Mouse (Mus musculus): ENCODE measurements around the gene Fam3b. TPM values are rescaled to one million over a fixed set of nuclear protein-coding genes. Genes with fewer than 3 reads are reported as not detected.

Fam3b gene
- polyA plus RNA-seq, 1 experiment from 2014 or later = not detected

DNA sequence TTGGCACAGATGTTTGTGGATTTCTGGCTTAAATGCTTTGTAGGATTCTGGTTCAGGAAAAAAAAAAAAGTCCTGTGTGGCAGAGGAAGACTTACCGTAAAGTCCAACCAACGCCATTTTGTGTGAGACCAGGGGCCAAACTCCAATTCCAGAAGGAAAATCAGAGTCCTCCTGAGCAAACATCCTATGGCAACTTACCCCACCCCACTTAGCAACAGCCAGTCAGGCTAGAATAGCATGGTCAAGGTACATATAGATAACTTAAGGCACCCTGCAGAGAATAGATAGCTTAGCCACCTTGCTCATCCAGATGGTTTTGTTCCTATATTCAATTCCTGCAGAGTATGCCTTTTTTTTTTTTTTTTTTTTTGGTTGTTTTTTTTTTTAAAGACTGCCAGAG, 14.6 kb upstream of the Fam3b start:
- 89% methylated on average over 2 of the region's 2 CpGs for WGBS
- ATAC-seq (ENCODE audit: insufficient read depth, low FRiP score, low TSS enrichment) = no peak

DNA sequence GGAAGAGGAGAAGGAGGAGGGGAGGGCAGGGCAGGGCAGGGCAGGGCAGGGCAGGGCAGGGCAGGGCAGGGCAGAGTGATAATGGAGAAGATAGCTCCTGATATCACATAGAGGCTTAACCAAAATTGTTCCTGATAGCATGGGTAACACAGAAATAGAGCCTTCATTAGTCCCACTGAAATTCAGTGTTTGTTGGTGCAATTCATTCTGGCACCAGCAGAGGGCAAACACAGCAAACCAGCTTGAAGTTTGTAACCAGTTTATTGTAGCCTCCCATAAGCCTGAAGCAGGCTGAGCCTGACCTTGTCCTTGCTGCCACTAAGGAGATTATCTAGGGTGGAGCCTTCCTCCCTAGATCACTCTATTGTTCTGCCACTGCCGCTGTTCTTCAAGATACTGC, 8.4 kb upstream of the Fam3b start:
- no peak for ATAC-seq (ENCODE audit: insufficient read depth, low FRiP score, low TSS enrichment)
- H3K9me3 ChIP-seq (ENCODE audit: control insufficient read depth, low read length) = no peaks in the 10 kb centered on the region
- H3K36me3 ChIP-seq (ENCODE audit: control insufficient read depth, insufficient read depth, low read length) = no peaks in the 10 kb centered on the region
- no peaks in the 10 kb centered on the region for H3K4me1 ChIP-seq (ENCODE audit: control insufficient read depth, insufficient read depth, low read length)
- no peaks in the 10 kb centered on the region for H3K27me3 ChIP-seq (ENCODE audit: control insufficient read depth, insufficient read depth, low read length)
- no peak overlapping the region for H3K27ac ChIP-seq (ENCODE audit: low read depth, low read length)
- H3K9ac ChIP-seq (ENCODE audit: low read length) = no peak overlapping the region
- 14% methylated on average over 1 of the region's 1 CpGs for WGBS
- DNase-seq (ENCODE audit: low spot score) = peak; percentile 61
- no peak overlapping the region for H3K4me2 ChIP-seq (ENCODE audit: low read depth)
- H3K4me3 ChIP-seq (ENCODE audit: low read depth, low read length) = no peak overlapping the region

More for the DNA sequence above, 14.6 kb upstream of the Fam3b start:
- Histone ChIP-seq H3K27ac (ENCODE audit: low read depth, low read length) (no peak overlapping the region), H3K36me3 (ENCODE audit: control insufficient read depth, insufficient read depth, low read length) (no peaks in the 10 kb centered on the region), H3K9ac (ENCODE audit: low read length) (no peak overlapping the region), H3K27me3 (ENCODE audit: control insufficient read depth, insufficient read depth, low read length) (no peaks in the 10 kb centered on the region), H3K4me2 (ENCODE audit: low read depth) (no peak overlapping the region), H3K9me3 (ENCODE audit: control insufficient read depth, low read length) (no peaks in the 10 kb centered on the region), H3K4me3 (ENCODE audit: low read depth, low read length) (no peak overlapping the region), H3K4me1 (ENCODE audit: control insufficient read depth, insufficient read depth, low read length) (no peaks in the 10 kb centered on the region)
- DNase-seq (ENCODE audit: low spot score) = no peak

DNA sequence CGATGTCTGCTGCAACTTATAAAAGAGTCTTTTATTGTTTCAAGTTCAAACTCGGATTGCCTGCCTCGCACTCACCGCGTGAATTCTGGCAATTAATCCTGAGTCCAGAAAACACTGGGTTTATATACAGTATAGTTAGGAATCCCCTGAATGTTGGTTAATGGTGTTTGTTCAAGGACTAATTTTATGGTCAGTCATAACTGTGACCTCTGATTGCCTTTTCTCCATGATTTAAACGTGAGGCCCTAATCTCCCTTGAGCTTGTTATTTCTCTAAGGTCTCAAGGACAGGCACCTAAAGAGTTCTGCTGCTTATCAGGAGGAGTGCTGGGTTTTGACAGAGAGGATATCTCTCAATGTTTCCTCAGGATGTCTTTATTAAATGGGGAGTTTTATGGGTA, 7.4 kb upstream of the Fam3b start:
- Histone ChIP-seq H3K36me3 (ENCODE audit: control insufficient read depth, insufficient read depth, low read length) (no peaks in the 10 kb centered on the region), H3K27ac (ENCODE audit: low read depth, low read length) (no peak overlapping the region), H3K27me3 (ENCODE audit: control insufficient read depth, insufficient read depth, low read length) (no peaks in the 10 kb centered on the region), H3K9ac (ENCODE audit: low read length) (no peak overlapping the region), H3K4me3 (ENCODE audit: low read depth, low read length) (no peak overlapping the region), H3K9me3 (ENCODE audit: control insufficient read depth, low read length) (no peaks in the 10 kb centered on the region), H3K4me2 (ENCODE audit: low read depth) (no peak overlapping the region), H3K4me1 (ENCODE audit: control insufficient read depth, insufficient read depth, low read length) (no peaks in the 10 kb centered on the region)
- no peak for ATAC-seq (ENCODE audit: insufficient read depth, low FRiP score, low TSS enrichment)
- DNase-seq (ENCODE audit: low spot score) = no peak
- WGBS = 84% methylated on average over 6 of the region's 6 CpGs

DNA sequence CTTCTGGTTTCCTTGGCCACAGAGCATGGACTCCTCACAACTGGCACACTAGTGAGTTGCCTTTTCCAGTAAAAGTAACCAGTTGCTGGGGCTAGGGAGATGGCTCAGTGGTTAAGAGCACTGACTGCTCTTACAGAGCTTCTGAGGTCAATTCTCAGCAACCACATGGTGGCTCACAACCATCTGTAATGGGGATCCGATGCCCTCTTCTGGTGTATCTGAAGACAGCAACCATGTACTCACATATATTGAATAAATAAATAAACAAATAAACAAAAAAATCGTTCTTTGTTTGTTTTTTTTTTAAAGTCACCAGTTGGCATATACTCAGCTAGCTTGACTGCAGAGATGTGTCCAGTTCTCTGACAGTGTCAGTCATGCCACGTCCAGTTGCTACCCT, 1.7 kb upstream of the Fam3b start:
- Histone ChIP-seq H3K36me3 (ENCODE audit: control insufficient read depth, insufficient read depth, low read length) (no peaks in the 10 kb centered on the region), H3K27me3 (ENCODE audit: control insufficient read depth, insufficient read depth, low read length) (no peaks in the 10 kb centered on the region), H3K9ac (ENCODE audit: low read length) (no peak overlapping the region), H3K27ac (ENCODE audit: low read depth, low read length) (no peak overlapping the region), H3K4me2 (ENCODE audit: low read depth) (no peak overlapping the region), H3K4me3 (ENCODE audit: low read depth, low read length) (no peak overlapping the region), H3K9me3 (ENCODE audit: control insufficient read depth, low read length) (no peaks in the 10 kb centered on the region), H3K4me1 (ENCODE audit: control insufficient read depth, insufficient read depth, low read length) (no peaks in the 10 kb centered on the region)
- ATAC-seq (ENCODE audit: insufficient read depth, low FRiP score, low TSS enrichment) (no peak), DNase-seq (ENCODE audit: low spot score) (no peak)
- 74% methylated on average over 3 of the region's 3 CpGs for WGBS

DNA sequence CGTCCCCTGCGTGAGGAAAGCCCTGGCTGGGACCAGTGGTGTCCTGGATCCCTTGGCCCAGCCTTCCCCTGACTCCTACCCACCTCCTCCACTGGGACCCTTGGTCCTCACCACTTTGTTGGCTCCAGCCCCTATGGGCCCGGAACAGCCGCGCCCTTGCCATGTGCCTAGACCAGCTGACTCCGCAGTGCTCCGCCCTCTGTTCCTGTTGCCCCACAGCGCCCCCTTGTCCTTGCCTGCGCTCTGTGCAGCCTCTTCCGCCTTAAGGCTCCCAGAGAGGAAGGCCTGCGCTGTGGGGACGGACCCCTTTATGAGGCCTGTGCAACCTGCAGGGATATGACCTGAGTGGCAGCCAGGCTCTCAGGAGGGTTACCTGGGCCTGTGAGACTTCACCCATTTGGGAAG, 2.3 kb downstream of the Fam3b start:
- Histone ChIP-seq H3K27ac (ENCODE audit: low read depth, low read length) (no peak overlapping the region), H3K4me2 (ENCODE audit: low read depth) (no peak overlapping the region), H3K4me1 (ENCODE audit: control insufficient read depth, insufficient read depth, low read length) (no peaks in the 10 kb centered on the region), H3K27me3 (ENCODE audit: control insufficient read depth, insufficient read depth, low read length) (no peaks in the 10 kb centered on the region), H3K9me3 (ENCODE audit: control insufficient read depth, low read length) (no peaks in the 10 kb centered on the region), H3K36me3 (ENCODE audit: control insufficient read depth, insufficient read depth, low read length) (no peaks in the 10 kb centered on the region), H3K9ac (ENCODE audit: low read length) (no peak overlapping the region), H3K4me3 (ENCODE audit: low read depth, low read length) (no peak overlapping the region)
- DNase-seq (ENCODE audit: low spot score) (no peak), ATAC-seq (ENCODE audit: insufficient read depth, low FRiP score, low TSS enrichment) (no peak)
- WGBS = 96% methylated on average over 11 of the region's 12 CpGs

DNA sequence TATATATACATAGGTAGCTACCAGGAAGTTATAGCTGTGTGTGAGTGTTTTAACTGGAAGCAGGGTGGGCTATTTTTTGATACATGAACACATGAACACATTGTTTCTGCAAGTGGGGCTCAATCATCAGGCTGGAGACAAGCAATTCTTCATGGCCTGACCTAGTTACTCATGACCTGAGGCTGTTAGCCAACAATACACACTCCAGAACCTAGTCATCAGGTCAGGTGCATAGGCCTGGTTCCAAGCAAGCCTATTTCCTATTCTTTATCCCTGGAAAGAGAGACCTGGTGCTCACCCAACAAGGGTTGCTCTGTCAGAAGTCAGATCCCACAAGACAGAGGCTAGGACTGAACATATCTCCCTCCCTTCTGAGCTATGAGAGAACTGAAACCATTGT, 3.1 kb downstream of the Fam3b start:
- no peaks in the 10 kb centered on the region for H3K9me3 ChIP-seq (ENCODE audit: control insufficient read depth, low read length)
- no peaks in the 10 kb centered on the region for H3K36me3 ChIP-seq (ENCODE audit: control insufficient read depth, insufficient read depth, low read length)
- DNase-seq (ENCODE audit: low spot score) = no peak
- H3K4me1 ChIP-seq (ENCODE audit: control insufficient read depth, insufficient read depth, low read length) = no peaks in the 10 kb centered on the region
- no peak for ATAC-seq (ENCODE audit: insufficient read depth, low FRiP score, low TSS enrichment)
- H3K4me3 ChIP-seq (ENCODE audit: low read depth, low read length) = no peak overlapping the region
- no peaks in the 10 kb centered on the region for H3K27me3 ChIP-seq (ENCODE audit: control insufficient read depth, insufficient read depth, low read length)
- no peak overlapping the region for H3K4me2 ChIP-seq (ENCODE audit: low read depth)
- no peak overlapping the region for H3K9ac ChIP-seq (ENCODE audit: low read length)
- no peak overlapping the region for H3K27ac ChIP-seq (ENCODE audit: low read depth, low read length)

DNA sequence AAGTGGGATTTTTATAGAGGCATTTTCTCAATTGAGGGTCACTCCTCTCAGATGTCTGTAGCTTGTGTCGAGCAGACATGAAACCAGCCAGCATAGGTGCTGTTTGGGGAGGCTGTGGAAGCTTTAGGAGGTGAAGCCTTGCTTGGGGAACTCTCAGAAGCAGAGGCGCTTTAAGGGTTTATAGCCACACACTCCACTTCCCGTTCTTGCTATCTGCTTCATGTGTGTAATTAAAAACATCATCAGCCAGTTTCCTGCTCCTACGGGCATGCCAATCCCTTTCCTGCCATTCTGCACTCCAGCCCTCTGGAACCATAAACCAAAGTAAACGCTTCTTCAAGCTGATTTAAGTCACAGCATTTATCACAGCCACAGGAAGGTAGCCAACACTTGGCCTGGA, 3.8 kb downstream of the Fam3b start:
- H3K4me1 ChIP-seq (ENCODE audit: control insufficient read depth, insufficient read depth, low read length) = no peaks in the 10 kb centered on the region
- ATAC-seq (ENCODE audit: insufficient read depth, low FRiP score, low TSS enrichment) (no peak), DNase-seq (ENCODE audit: low spot score) (no peak)
- no peaks in the 10 kb centered on the region for H3K36me3 ChIP-seq (ENCODE audit: control insufficient read depth, insufficient read depth, low read length)
- H3K4me3 ChIP-seq (ENCODE audit: low read depth, low read length) = no peak overlapping the region
- 63% methylated on average over 5 of the region's 5 CpGs for WGBS
- H3K27me3 ChIP-seq (ENCODE audit: control insufficient read depth, insufficient read depth, low read length) = no peaks in the 10 kb centered on the region
- H3K4me2 ChIP-seq (ENCODE audit: low read depth) = no peak overlapping the region
- H3K9ac ChIP-seq (ENCODE audit: low read length) = no peak overlapping the region
- no peak overlapping the region for H3K27ac ChIP-seq (ENCODE audit: low read depth, low read length)
- H3K9me3 ChIP-seq (ENCODE audit: control insufficient read depth, low read length) = no peaks in the 10 kb centered on the region

DNA sequence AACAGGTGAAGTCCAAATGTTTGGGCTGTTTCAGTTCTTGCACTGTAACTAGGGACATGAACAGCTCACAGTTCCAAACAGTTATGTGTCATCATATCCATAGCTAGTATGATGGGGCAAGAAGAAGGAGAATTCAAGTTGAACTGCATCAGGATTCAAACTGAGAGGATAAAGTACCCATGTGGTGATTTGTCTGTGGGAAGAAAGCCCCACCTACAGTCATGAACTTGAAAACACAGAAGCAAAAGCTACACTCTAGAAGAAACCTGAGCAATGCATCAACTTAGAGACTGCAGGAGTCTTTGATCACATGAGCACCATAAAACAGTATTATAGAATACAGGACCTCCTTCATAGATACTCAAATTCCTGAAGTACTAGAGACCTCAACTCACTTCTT, 6.8 kb downstream of the Fam3b start:
- H3K4me2 ChIP-seq (ENCODE audit: low read depth) = no peak overlapping the region
- no peaks in the 10 kb centered on the region for H3K4me1 ChIP-seq (ENCODE audit: control insufficient read depth, insufficient read depth, low read length)
- no peak overlapping the region for H3K9ac ChIP-seq (ENCODE audit: low read length)
- DNase-seq (ENCODE audit: low spot score) (no peak), ATAC-seq (ENCODE audit: insufficient read depth, low FRiP score, low TSS enrichment) (no peak)
- H3K9me3 ChIP-seq (ENCODE audit: control insufficient read depth, low read length) = no peaks in the 10 kb centered on the region
- no peaks in the 10 kb centered on the region for H3K36me3 ChIP-seq (ENCODE audit: control insufficient read depth, insufficient read depth, low read length)
- H3K27me3 ChIP-seq (ENCODE audit: control insufficient read depth, insufficient read depth, low read length) = no peaks in the 10 kb centered on the region
- H3K27ac ChIP-seq (ENCODE audit: low read depth, low read length) = no peak overlapping the region
- no peak overlapping the region for H3K4me3 ChIP-seq (ENCODE audit: low read depth, low read length)

DNA sequence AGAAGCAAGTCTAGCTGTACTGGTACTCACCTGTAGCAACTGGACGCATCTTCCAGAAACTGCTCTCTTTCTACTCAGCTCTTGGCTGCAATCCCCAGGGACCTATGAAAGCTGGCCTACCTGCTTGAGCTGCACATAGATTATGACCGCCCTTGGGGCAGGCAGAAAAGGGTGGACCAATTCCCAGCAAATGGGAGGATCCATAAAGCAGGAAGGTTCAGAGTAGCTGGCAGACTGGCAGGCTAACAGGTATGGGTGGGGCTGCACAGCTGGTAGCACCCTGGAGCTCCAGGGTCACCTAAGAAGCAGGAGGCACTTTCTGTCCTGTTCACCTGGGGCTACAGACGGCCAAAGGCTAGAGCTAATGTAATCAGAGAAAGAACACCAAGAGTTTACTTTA, 9.8 kb downstream of the Fam3b start:
- 91% methylated on average over 3 of the region's 3 CpGs for whole genome bisulfite sequencing

More for the DNA sequence above, 9.8 kb downstream of the Fam3b start:
- Histone ChIP-seq H3K36me3 (ENCODE audit: control insufficient read depth, insufficient read depth, low read length) (no peaks in the 10 kb centered on the region), H3K4me2 (ENCODE audit: low read depth) (no peak overlapping the region), H3K27ac (ENCODE audit: low read depth, low read length) (no peak overlapping the region), H3K9me3 (ENCODE audit: control insufficient read depth, low read length) (no peaks in the 10 kb centered on the region), H3K4me1 (ENCODE audit: control insufficient read depth, insufficient read depth, low read length) (no peaks in the 10 kb centered on the region), H3K9ac (ENCODE audit: low read length) (no peak overlapping the region), H3K4me3 (ENCODE audit: low read depth, low read length) (no peak overlapping the region), H3K27me3 (ENCODE audit: control insufficient read depth, insufficient read depth, low read length) (no peaks in the 10 kb centered on the region)
- ATAC-seq (ENCODE audit: insufficient read depth, low FRiP score, low TSS enrichment) (no peak), DNase-seq (ENCODE audit: low spot score) (no peak)

Data from neural tube, embryonic 11.5 days (tissue).